Mouse (Mus musculus): Measurements from ENCODE around the gene Hspd1. TPM values are rescaled to one million over a fixed set of nuclear protein-coding genes. Genes with fewer than 3 reads are reported as not detected.

Hspd1 gene
- 4.1 and 5.6 TPM in 2 replicates for polyA plus RNA-seq (2012; rRNA removed)

GRCm38 (mm10) chr1:55087932-55088610 lies at the start of gene Hspd1, which contains the start of gene Hspe1:
TSS of gene Hspd1 (minus strand) at chr1:55088243.
TSS of gene Hspe1 (plus strand) at chr1:55088132.

GRCm38 (mm10) chr1:55130943-55131401 lies 42.9 kb upstream of the Hspd1 start, which contains the start of gene Mob4:
TSS of gene Mob4 (plus strand) at chr1:55131231.

GRCm38 (mm10) chr1:55052355-55052953 lies 35.6 kb downstream of the Hspd1 start, which contains the start of gene Coq10b:
TSS of gene Coq10b (plus strand) at chr1:55052770.

Other genes with a start within 250 kb of the Hspd1 start
- 1.2 and 1.7 TPM in 2 replicates for gene Ankrd44, start 161.9 kb downstream of the Hspd1 start, polyA plus RNA-seq (2012; rRNA removed)
- 3.2 and 4.9 TPM in 2 replicates for gene Sf3b1, start 60.8 kb downstream of the Hspd1 start, polyA plus RNA-seq (2012; rRNA removed)
- 3.3 and 4.0 TPM in 2 replicates for gene Coq10b, start 35.5 kb downstream of the Hspd1 start, polyA plus RNA-seq (2012; rRNA removed)
- gene Hspe1, start 111 bp downstream of the Hspd1 start, polyA plus RNA-seq (2012; rRNA removed): 9.0 and 11.1 TPM in 2 replicates
- gene Mob4, start 43.0 kb upstream of the Hspd1 start, polyA plus RNA-seq (2012; rRNA removed): 1.8 and 2.5 TPM in 2 replicates
- gene Rftn2, start 138.5 kb upstream of the Hspd1 start, polyA plus RNA-seq (2012; rRNA removed): 0.26 and 0.58 TPM in 2 replicates
- 0.91 and 1.3 TPM in 2 replicates for gene Mars2, start 148.9 kb upstream of the Hspd1 start, polyA plus RNA-seq (2012; rRNA removed)